Mouse (Mus musculus): ENCODE data around the gene Zbtb16.

The Zbtb16 gene

GRCm38 (mm10) chr9:48761732-48762637, 74.0 kb downstream of the Zbtb16 start:
- no peak for DNase-seq

- peak in 1 of 2 experiments; percentile 22 for DNase-seq
Observed at GRCm38 (mm10) chr9:48761175-48761556, 74.9 kb downstream of the Zbtb16 start.

- DNase-seq = peak; percentile 77 to 83
Observed at GRCm38 (mm10) chr9:48760449-48761174, 75.4 kb downstream of the Zbtb16 start.

GRCm38 (mm10) chr9:48759098-48759497, 76.9 kb downstream of the Zbtb16 start:
- DNase-seq = no peak

GRCm38 (mm10) chr9:48757650-48758580, 78.1 kb downstream of the Zbtb16 start:
- no peak for DNase-seq

- no peak for DNase-seq
Observed at GRCm38 (mm10) chr9:48756261-48756812, 79.7 kb downstream of the Zbtb16 start.

GRCm38 (mm10) chr9:48755438-48756070, 80.5 kb downstream of the Zbtb16 start:
- DNase-seq = no peak

GRCm38 (mm10) chr9:48754418-48754817, 81.6 kb downstream of the Zbtb16 start:
- no peak for DNase-seq

- no peak for DNase-seq
Observed at GRCm38 (mm10) chr9:48753881-48754280, 82.1 kb downstream of the Zbtb16 start.

- no peak for DNase-seq
Observed at GRCm38 (mm10) chr9:48751900-48752299, 84.1 kb downstream of the Zbtb16 start.

- DNase-seq = no peak
Observed at GRCm38 (mm10) chr9:48749666-48750065, 86.4 kb downstream of the Zbtb16 start.

GRCm38 (mm10) chr9:48749168-48749567, 86.9 kb downstream of the Zbtb16 start:
- DNase-seq = no peak

- no peak for DNase-seq
Observed at GRCm38 (mm10) chr9:48748761-48749160, 87.3 kb downstream of the Zbtb16 start.

- no peak for DNase-seq
Observed at GRCm38 (mm10) chr9:48748216-48748615, 87.8 kb downstream of the Zbtb16 start.

GRCm38 (mm10) chr9:48746506-48746905, 89.5 kb downstream of the Zbtb16 start:
- DNase-seq = no peak

GRCm38 (mm10) chr9:48745347-48746119, 90.5 kb downstream of the Zbtb16 start:
- no peak for DNase-seq

GRCm38 (mm10) chr9:48744916-48745315, 91.1 kb downstream of the Zbtb16 start:
- peak; percentile 27 to 44 for DNase-seq

- DNase-seq = no peak
Observed at GRCm38 (mm10) chr9:48744451-48744850, 91.6 kb downstream of the Zbtb16 start.

- no peak for DNase-seq
Observed at GRCm38 (mm10) chr9:48743338-48744285, 92.4 kb downstream of the Zbtb16 start.

- no peak for DNase-seq
Observed at GRCm38 (mm10) chr9:48742150-48742549, 93.9 kb downstream of the Zbtb16 start.

Measured in kidney, postnatal 4 days (tissue).